Mouse (Mus musculus): ENCODE results near the gene Ccdc30. TPM values are rescaled to one million over a fixed set of nuclear protein-coding genes. Genes with fewer than 3 reads are reported as not detected.

The Ccdc30 gene
- polyA plus RNA-seq, 1 experiment from 2014 or later: 20.6 TPM

DNA sequence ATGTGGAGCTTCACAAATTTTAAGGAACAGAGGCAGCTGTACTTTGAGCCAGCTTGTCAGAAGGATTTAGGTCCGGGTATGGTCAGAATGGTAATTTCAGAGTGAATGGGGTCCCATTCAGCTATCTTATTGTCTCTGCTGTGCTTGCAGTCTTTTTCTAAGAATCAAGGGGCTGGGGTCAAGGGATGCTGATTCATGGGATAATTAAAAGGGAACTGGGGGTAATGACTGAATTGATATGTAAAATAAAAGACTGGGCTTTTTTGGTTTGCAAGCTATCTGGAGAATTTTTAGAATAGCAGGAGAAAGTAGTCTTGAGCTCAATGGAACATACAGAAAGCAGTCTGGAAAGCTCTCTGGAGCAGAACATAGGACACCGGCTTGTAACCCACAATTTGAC lies 11.9 kb downstream of the Ccdc30 start:
- Histone ChIP-seq H3K27me3 (ENCODE audit: control insufficient read depth, insufficient read depth, low read length) (no peaks in the 10 kb centered on the region), H3K36me3 (ENCODE audit: control insufficient read depth, insufficient read depth, low read length) (peaks cover 26% of the 10 kb centered on the region), H3K27ac (replicated peaks; ENCODE audit: low read depth, low read length) (no peak overlapping the region), H3K4me1 (ENCODE audit: control insufficient read depth, insufficient read depth, low read length) (no peaks in the 10 kb centered on the region), H3K9ac (replicated peaks; ENCODE audit: low read length) (no peak overlapping the region), H3K4me3 (replicated peaks; ENCODE audit: low read depth, low read length) (no peak overlapping the region), H3K4me2 (ENCODE audit: low read length) (no peak overlapping the region), H3K9me3 (ENCODE audit: control insufficient read depth, low read length) (peaks cover 18% of the 10 kb centered on the region)
- ATAC-seq (ENCODE audit: low FRiP score, low TSS enrichment) (no peak), DNase-seq (no peak)
- 81% methylated on average over 2 of the region's 2 CpGs for WGBS

DNA sequence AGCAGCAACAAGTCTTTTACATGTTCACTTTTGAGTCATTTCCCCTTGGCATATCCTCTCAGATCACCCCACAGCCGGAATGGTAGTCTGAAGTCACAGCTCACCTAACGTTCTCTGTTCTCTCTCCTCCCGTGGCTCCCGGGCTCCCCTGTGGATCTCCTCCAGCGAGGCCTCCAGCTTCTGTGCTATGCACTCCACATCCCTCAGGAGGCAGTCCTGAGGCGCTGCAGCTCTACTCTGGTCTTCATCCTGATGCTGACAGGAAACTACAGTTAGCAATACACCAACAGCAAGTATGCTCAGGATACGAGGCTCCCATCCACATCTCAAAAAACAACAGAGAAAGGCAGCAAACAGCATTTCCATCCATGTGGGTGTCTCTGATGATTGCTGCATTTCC lies 14.4 kb downstream of the Ccdc30 start:
- peaks cover 28% of the 10 kb centered on the region for H3K36me3 ChIP-seq (ENCODE audit: control insufficient read depth, insufficient read depth, low read length)
- WGBS: 60% methylated on average over 7 of the region's 7 CpGs
- H3K4me1 ChIP-seq (ENCODE audit: control insufficient read depth, insufficient read depth, low read length): no peaks in the 10 kb centered on the region
- no peak overlapping the region for H3K4me3 ChIP-seq (replicated peaks; ENCODE audit: low read depth, low read length)
- DNase-seq (no peak), ATAC-seq (ENCODE audit: low FRiP score, low TSS enrichment) (no peak)
- no peaks in the 10 kb centered on the region for H3K27me3 ChIP-seq (ENCODE audit: control insufficient read depth, insufficient read depth, low read length)
- H3K9ac ChIP-seq (replicated peaks; ENCODE audit: low read length): no peak overlapping the region
- no peak overlapping the region for H3K27ac ChIP-seq (replicated peaks; ENCODE audit: low read depth, low read length)
- H3K9me3 ChIP-seq (ENCODE audit: control insufficient read depth, low read length): peaks cover 18% of the 10 kb centered on the region
- H3K4me2 ChIP-seq (ENCODE audit: low read length): no peak overlapping the region

- Histone ChIP-seq H3K4me3 (replicated peaks; ENCODE audit: low read depth, low read length) (no peak overlapping the region), H3K4me1 (ENCODE audit: control insufficient read depth, insufficient read depth, low read length) (no peaks in the 10 kb centered on the region), H3K9me3 (ENCODE audit: control insufficient read depth, low read length) (peaks cover 17% of the 10 kb centered on the region), H3K9ac (replicated peaks; ENCODE audit: low read length) (no peak overlapping the region), H3K4me2 (ENCODE audit: low read length) (no peak overlapping the region), H3K27me3 (ENCODE audit: control insufficient read depth, insufficient read depth, low read length) (no peaks in the 10 kb centered on the region), H3K27ac (replicated peaks; ENCODE audit: low read depth, low read length) (no peak overlapping the region), H3K36me3 (ENCODE audit: control insufficient read depth, insufficient read depth, low read length) (peaks cover 25% of the 10 kb centered on the region)
- no peak for DNase-seq
- no peak for ATAC-seq (ENCODE audit: low FRiP score, low TSS enrichment)
- 88% methylated on average over 7 of the region's 7 CpGs for WGBS
These were observed 16.6 kb downstream of the Ccdc30 start for GRCm38 (mm10) chr4:119398751-119399150.

DNA sequence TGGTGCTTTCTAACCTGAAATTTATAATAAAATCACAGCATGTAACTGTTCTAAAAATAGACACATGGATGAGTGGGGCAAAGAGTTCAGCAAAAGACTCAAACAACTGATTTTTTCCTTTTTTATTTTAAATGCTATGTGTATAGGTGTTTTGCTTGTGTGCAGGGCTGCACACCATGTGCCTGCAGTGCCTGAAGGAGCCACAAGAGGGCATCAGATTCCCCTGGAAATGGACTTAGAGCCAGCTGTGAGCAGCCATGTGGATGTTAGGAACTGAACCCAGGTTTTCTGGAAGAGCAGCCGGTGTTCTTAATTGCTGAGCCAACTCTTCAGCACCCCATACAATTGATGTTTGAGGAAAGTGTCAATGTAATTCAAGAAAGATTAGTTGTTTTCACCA lies 25.0 kb downstream of the Ccdc30 start:
- DNase-seq: peak; percentile 47
- no peaks in the 10 kb centered on the region for H3K27me3 ChIP-seq (ENCODE audit: control insufficient read depth, insufficient read depth, low read length)
- H3K9ac ChIP-seq (replicated peaks; ENCODE audit: low read length): no peak overlapping the region
- no peaks in the 10 kb centered on the region for H3K4me1 ChIP-seq (ENCODE audit: control insufficient read depth, insufficient read depth, low read length)
- no peak overlapping the region for H3K4me3 ChIP-seq (replicated peaks; ENCODE audit: low read depth, low read length)
- no peak for ATAC-seq (ENCODE audit: low FRiP score, low TSS enrichment)
- no peak overlapping the region for H3K4me2 ChIP-seq (ENCODE audit: low read length)
- no peak overlapping the region for H3K27ac ChIP-seq (replicated peaks; ENCODE audit: low read depth, low read length)
- WGBS: 88% methylated on average over 1 of the region's 1 CpGs
- H3K36me3 ChIP-seq (ENCODE audit: control insufficient read depth, insufficient read depth, low read length): peaks cover 17% of the 10 kb centered on the region; the same call in 1 of the 2 replicates
- no peaks in the 10 kb centered on the region for H3K9me3 ChIP-seq (ENCODE audit: control insufficient read depth, low read length)

DNA sequence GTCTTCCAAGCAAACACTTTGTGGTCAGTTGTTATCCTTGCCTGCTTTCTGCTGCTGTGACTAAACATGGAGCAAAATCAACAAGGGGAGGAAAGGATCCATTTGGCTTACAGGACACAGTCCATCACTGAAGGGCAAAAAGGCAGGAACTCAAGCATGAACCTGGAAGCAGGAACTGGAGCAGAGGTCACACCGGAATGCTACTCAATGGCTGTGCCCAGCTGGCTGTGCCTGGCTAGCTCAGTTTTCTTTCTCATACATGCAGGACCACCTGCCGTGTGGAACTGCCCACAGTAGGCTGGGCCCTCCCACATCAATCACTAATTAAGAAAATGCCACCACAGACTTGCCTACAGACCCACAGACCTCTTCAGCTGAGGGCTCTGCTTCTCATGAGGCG lies 26.1 kb downstream of the Ccdc30 start:
- ATAC-seq (ENCODE audit: low FRiP score, low TSS enrichment): no peak
- H3K4me1 ChIP-seq (ENCODE audit: control insufficient read depth, insufficient read depth, low read length): no peaks in the 10 kb centered on the region
- no peak overlapping the region for H3K9ac ChIP-seq (replicated peaks; ENCODE audit: low read length)
- H3K4me3 ChIP-seq (replicated peaks; ENCODE audit: low read depth, low read length): no peak overlapping the region
- H3K9me3 ChIP-seq (ENCODE audit: control insufficient read depth, low read length): no peaks in the 10 kb centered on the region
- DNase-seq: no peak
- H3K4me2 ChIP-seq (ENCODE audit: low read length): no peak overlapping the region
- no peak overlapping the region for H3K27ac ChIP-seq (replicated peaks; ENCODE audit: low read depth, low read length)
- peaks cover 17% of the 10 kb centered on the region; the same call in 1 of the 2 replicates for H3K36me3 ChIP-seq (ENCODE audit: control insufficient read depth, insufficient read depth, low read length)
- no peaks in the 10 kb centered on the region for H3K27me3 ChIP-seq (ENCODE audit: control insufficient read depth, insufficient read depth, low read length)
- WGBS: 47% methylated on average over 3 of the region's 3 CpGs

GRCm38 (mm10) chr4:119381471-119382190 lies 33.7 kb downstream of the Ccdc30 start:
- no peaks in the 10 kb centered on the region for H3K4me1 ChIP-seq (ENCODE audit: control insufficient read depth, insufficient read depth, low read length)
- H3K4me2 ChIP-seq (ENCODE audit: low read length): no peak overlapping the region
- no peaks in the 10 kb centered on the region for H3K9me3 ChIP-seq (ENCODE audit: control insufficient read depth, low read length)
- ATAC-seq (ENCODE audit: low FRiP score, low TSS enrichment) (no peak), DNase-seq (no peak)
- no peaks in the 10 kb centered on the region for H3K27me3 ChIP-seq (ENCODE audit: control insufficient read depth, insufficient read depth, low read length)
- no peak overlapping the region for H3K4me3 ChIP-seq (replicated peaks; ENCODE audit: low read depth, low read length)
- no peaks in the 10 kb centered on the region for H3K36me3 ChIP-seq (ENCODE audit: control insufficient read depth, insufficient read depth, low read length)
- no peak overlapping the region for H3K27ac ChIP-seq (replicated peaks; ENCODE audit: low read depth, low read length)
- no peak overlapping the region for H3K9ac ChIP-seq (replicated peaks; ENCODE audit: low read length)
- WGBS: 80% methylated on average over 7 of the region's 7 CpGs

GRCm38 (mm10) chr4:119369460-119369859 lies 45.9 kb downstream of the Ccdc30 start:
- Histone ChIP-seq H3K9me3 (ENCODE audit: control insufficient read depth, low read length) (no peaks in the 10 kb centered on the region), H3K27ac (replicated peaks; ENCODE audit: low read depth, low read length) (no peak overlapping the region), H3K4me1 (ENCODE audit: control insufficient read depth, insufficient read depth, low read length) (no peaks in the 10 kb centered on the region), H3K27me3 (ENCODE audit: control insufficient read depth, insufficient read depth, low read length) (no peaks in the 10 kb centered on the region), H3K4me3 (replicated peaks; ENCODE audit: low read depth, low read length) (no peak overlapping the region), H3K36me3 (ENCODE audit: control insufficient read depth, insufficient read depth, low read length) (no peaks in the 10 kb centered on the region), H3K9ac (replicated peaks; ENCODE audit: low read length) (no peak overlapping the region), H3K4me2 (ENCODE audit: low read length) (no peak overlapping the region)
- DNase-seq (no peak), ATAC-seq (ENCODE audit: low FRiP score, low TSS enrichment) (no peak)
- WGBS: 91% methylated on average over 6 of the region's 6 CpGs

- no peaks in the 10 kb centered on the region for H3K4me1 ChIP-seq (ENCODE audit: control insufficient read depth, insufficient read depth, low read length)
- H3K36me3 ChIP-seq (ENCODE audit: control insufficient read depth, insufficient read depth, low read length): no peaks in the 10 kb centered on the region
- ATAC-seq (ENCODE audit: low FRiP score, low TSS enrichment) (no peak), DNase-seq (no peak)
- no peak overlapping the region for H3K9ac ChIP-seq (replicated peaks; ENCODE audit: low read length)
- no peak overlapping the region for H3K4me2 ChIP-seq (ENCODE audit: low read length)
- H3K27ac ChIP-seq (replicated peaks; ENCODE audit: low read depth, low read length): no peak overlapping the region
- no peaks in the 10 kb centered on the region for H3K9me3 ChIP-seq (ENCODE audit: control insufficient read depth, low read length)
- H3K4me3 ChIP-seq (replicated peaks; ENCODE audit: low read depth, low read length): no peak overlapping the region
- 75% methylated on average over 4 of the region's 4 CpGs for WGBS
- no peaks in the 10 kb centered on the region for H3K27me3 ChIP-seq (ENCODE audit: control insufficient read depth, insufficient read depth, low read length)
These were observed 48.4 kb downstream of the Ccdc30 start for GRCm38 (mm10) chr4:119366758-119367526.

- no peak for ATAC-seq (ENCODE audit: low FRiP score, low TSS enrichment)
- Histone ChIP-seq H3K4me1 (ENCODE audit: control insufficient read depth, insufficient read depth, low read length) (peaks cover 3% of the 10 kb centered on the region; the same call in 1 of the 2 replicates), H3K4me2 (ENCODE audit: low read length) (no peak overlapping the region), H3K36me3 (ENCODE audit: control insufficient read depth, insufficient read depth, low read length) (no peaks in the 10 kb centered on the region), H3K27ac (replicated peaks; ENCODE audit: low read depth, low read length) (no peak overlapping the region), H3K27me3 (ENCODE audit: control insufficient read depth, insufficient read depth, low read length) (no peaks in the 10 kb centered on the region), H3K9ac (replicated peaks; ENCODE audit: low read length) (no peak overlapping the region), H3K9me3 (ENCODE audit: control insufficient read depth, low read length) (no peaks in the 10 kb centered on the region), H3K4me3 (replicated peaks; ENCODE audit: low read depth, low read length) (no peak overlapping the region)
- 87% methylated on average over 3 of the region's 3 CpGs for WGBS
- no peak for DNase-seq
These were observed 53.1 kb downstream of the Ccdc30 start for GRCm38 (mm10) chr4:119362231-119362630.

All from midbrain, embryonic 14.5 days (tissue).